In the genomic region with DNA sequence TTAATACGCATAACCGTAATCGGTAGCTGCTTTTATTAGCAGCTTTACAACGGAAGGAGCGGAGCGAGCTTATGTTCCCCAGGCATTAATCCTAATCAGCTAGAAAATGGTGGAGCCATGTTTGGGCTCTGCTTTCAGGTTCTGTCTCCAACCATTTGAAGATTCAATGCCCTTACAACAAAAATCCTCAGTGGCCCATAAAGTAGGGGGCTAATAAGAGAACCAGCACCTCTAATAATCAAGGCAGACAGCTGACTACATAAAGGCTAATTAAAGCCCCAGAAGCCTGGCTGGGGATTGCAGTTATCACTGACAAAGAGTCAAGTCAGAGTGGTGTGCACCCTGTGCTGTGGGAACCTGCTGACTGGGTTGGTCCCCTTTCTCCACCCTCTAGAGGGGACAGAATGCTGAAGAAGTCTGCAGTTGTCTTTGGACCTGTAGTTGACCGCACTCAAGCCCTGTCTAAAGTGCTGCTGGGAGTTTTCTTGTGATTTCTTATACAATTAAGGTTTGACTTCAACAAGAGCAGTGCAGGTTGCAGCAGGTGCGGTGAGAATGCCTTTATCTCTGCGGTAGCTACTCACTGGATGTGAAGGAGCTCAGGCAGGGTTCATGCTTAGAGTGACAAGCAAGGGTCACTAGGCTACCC, we compare ENCODE assay signal across 8 mouse cellular contexts. TPM values are rescaled to one million over a fixed set of nuclear protein-coding genes. Genes with fewer than 3 reads are reported as not detected.
A peak's percentile ranks its signal among the peaks of the same experiment; 100 is the strongest.
DNase-seq lines count a peak whose midpoint lies in the region; ATAC-seq lines count a peak whose summit lies in the region.

No protein-coding gene starts in this region.

- peak; percentile 44 for DNase-seq in cerebellum, adult 9-10 months
- no peak for DNase-seq in cerebellum, postnatal 10 days
- no peak for DNase-seq in lung, adult 18-20 months
- DNase-seq in liver, embryonic 13.5 days: no peak
- no peak for DNase-seq in urinary bladder, adult 2 months (ENCODE audit: low spot score)
- no peak for DNase-seq in adrenal gland, postnatal 10 days

- H3K4me3 ChIP-seq in lung, embryonic 16.5 days (ENCODE audit: low read length): no peak overlapping the region; the same call in 1 of the 2 replicates
- peak overlapping the region; percentile 73 for H3K4me3 ChIP-seq in liver, embryonic 13.5 days (replicated peaks)
- no peak overlapping the region; the same call in 1 of the 2 replicates for H3K4me3 ChIP-seq in stomach, embryonic 15.5 days (replicated peaks)

- peak overlapping the region; percentile 82 for H3K4me2 ChIP-seq in lung, embryonic 16.5 days (ENCODE audit: low read depth, low read length)
- H3K4me2 ChIP-seq in liver, embryonic 13.5 days: peak overlapping the region; percentile 97
- H3K4me2 ChIP-seq in stomach, embryonic 15.5 days: peak overlapping the region; percentile 85

- H3K4me1 ChIP-seq in lung, embryonic 16.5 days (replicated peaks; ENCODE audit: control insufficient read depth, insufficient read depth, low read length): peaks cover 23% of the 10 kb centered on the region
- H3K4me1 ChIP-seq in liver, embryonic 13.5 days (replicated peaks): peaks cover 40% of the 10 kb centered on the region
- peaks cover 11% of the 10 kb centered on the region for H3K4me1 ChIP-seq in stomach, embryonic 15.5 days

- peaks cover 11% of the 10 kb centered on the region for H3K36me3 ChIP-seq in lung, embryonic 16.5 days (ENCODE audit: control insufficient read depth, insufficient read depth, low read length)
- H3K36me3 ChIP-seq in liver, embryonic 13.5 days: peaks cover 25% of the 10 kb centered on the region
- peaks cover 16% of the 10 kb centered on the region; the same call in 1 of the 2 replicates for H3K36me3 ChIP-seq in stomach, embryonic 15.5 days

- no peaks in the 10 kb centered on the region for H3K9me3 ChIP-seq in lung, embryonic 16.5 days (ENCODE audit: control insufficient read depth, low read length)
- H3K9me3 ChIP-seq in liver, embryonic 13.5 days (replicated peaks): no peaks in the 10 kb centered on the region
- no peaks in the 10 kb centered on the region for H3K9me3 ChIP-seq in stomach, embryonic 15.5 days

- peak overlapping the region; percentile 90 for H3K9ac ChIP-seq in lung, embryonic 16.5 days (ENCODE audit: low read length)
- H3K9ac ChIP-seq in liver, embryonic 13.5 days: peak overlapping the region; percentile 79; the same call in 1 of the 2 replicates
- H3K9ac ChIP-seq in stomach, embryonic 15.5 days: no peak overlapping the region; the same call in 1 of the 2 replicates

- 55% methylated on average over 9 of the region's 9 CpGs for WGBS in lung, embryonic 16.5 days
- 48% methylated on average over 9 of the region's 9 CpGs for WGBS in liver, embryonic 13.5 days (ENCODE audit: insufficient replicate concordance)
- 51% methylated on average over 9 of the region's 9 CpGs for WGBS in stomach, embryonic 15.5 days

- no peaks in the 10 kb centered on the region for H3K27me3 ChIP-seq in lung, embryonic 16.5 days (ENCODE audit: control insufficient read depth, insufficient read depth, low read depth, low read length)
- peaks cover 13% of the 10 kb centered on the region for H3K27me3 ChIP-seq in liver, embryonic 13.5 days
- H3K27me3 ChIP-seq in stomach, embryonic 15.5 days (replicated peaks): no peaks in the 10 kb centered on the region

- no peak for ATAC-seq in lung, embryonic 16.5 days (ENCODE audit: low read depth)
- no peak for ATAC-seq in liver, embryonic 13.5 days (ENCODE audit: low read depth)
- no peak for ATAC-seq in stomach, embryonic 15.5 days (ENCODE audit: insufficient read depth, low FRiP score, low read depth)

- H3K27ac ChIP-seq in lung, embryonic 16.5 days (ENCODE audit: low read length): no peak overlapping the region
- no peak overlapping the region for H3K27ac ChIP-seq in liver, embryonic 13.5 days
- H3K27ac ChIP-seq in stomach, embryonic 15.5 days: no peak overlapping the region

RNA-seq across cellular contexts. Expression of a gene that starts 1.0 kb away (rescaled TPM):
- polyA plus RNA-seq in lung, embryonic 16.5 days (2015; fragmentation: Nextera tagmentation; extraction: Ambion mirVana): 61.8 and 67.0 TPM in 2 replicates
- polyA plus RNA-seq in liver, embryonic 13.5 days (2015; fragmentation: Nextera tagmentation; extraction: Ambion mirVana): 3.7 and 3.8 TPM in 2 replicates
- 27.8 and 29.8 TPM in 2 replicates for polyA plus RNA-seq in stomach, embryonic 15.5 days (2015; fragmentation: Nextera tagmentation; extraction: Ambion mirVana)
- polyA plus RNA-seq in urinary bladder, adult 2 months (2012; rRNA removed): 57.0 and 64.8 TPM in 2 replicates
- 10 to 100 TPM; 32.5 to 45.1 TPM for total RNA-seq in adrenal gland, postnatal 10 days (2021)

RNA-seq across cellular contexts. Expression of a gene that starts 5.5 kb away (rescaled TPM):
- 181 and 208 TPM in 2 replicates for polyA plus RNA-seq in lung, embryonic 16.5 days (2015; fragmentation: Nextera tagmentation; extraction: Ambion mirVana)
- polyA plus RNA-seq in liver, embryonic 13.5 days (2015; fragmentation: Nextera tagmentation; extraction: Ambion mirVana): 131 and 135 TPM in 2 replicates
- polyA plus RNA-seq in stomach, embryonic 15.5 days (2015; fragmentation: Nextera tagmentation; extraction: Ambion mirVana): 189 and 199 TPM in 2 replicates
- polyA plus RNA-seq in urinary bladder, adult 2 months (2012; rRNA removed): 90.1 and 108 TPM in 2 replicates
- 100 to 1,000 TPM; 129 to 132 TPM for total RNA-seq in adrenal gland, postnatal 10 days (2021)

RNA-seq across cellular contexts. Expression of a gene that starts 5.8 kb away (rescaled TPM):
- polyA plus RNA-seq in lung, embryonic 16.5 days (2015; fragmentation: Nextera tagmentation; extraction: Ambion mirVana): 78.0 and 81.5 TPM in 2 replicates
- polyA plus RNA-seq in liver, embryonic 13.5 days (2015; fragmentation: Nextera tagmentation; extraction: Ambion mirVana): 15.7 and 19.7 TPM in 2 replicates
- 69.0 and 81.8 TPM in 2 replicates for polyA plus RNA-seq in stomach, embryonic 15.5 days (2015; fragmentation: Nextera tagmentation; extraction: Ambion mirVana)
- polyA plus RNA-seq in urinary bladder, adult 2 months (2012; rRNA removed): 92.6 and 125 TPM in 2 replicates
- 10 to 100 TPM; 48.3 to 57.8 TPM for total RNA-seq in adrenal gland, postnatal 10 days (2021)

RNA-seq across cellular contexts. Expression of a gene that starts 6.0 kb away (rescaled TPM):
- 24.9 and 35.7 TPM in 2 replicates for polyA plus RNA-seq in lung, embryonic 16.5 days (2015; fragmentation: Nextera tagmentation; extraction: Ambion mirVana)
- 6.2 and 34.2 TPM in 2 replicates for polyA plus RNA-seq in liver, embryonic 13.5 days (2015; fragmentation: Nextera tagmentation; extraction: Ambion mirVana)
- polyA plus RNA-seq in stomach, embryonic 15.5 days (2015; fragmentation: Nextera tagmentation; extraction: Ambion mirVana): 24.2 and 37.0 TPM in 2 replicates
- 49.2 and 53.0 TPM in 2 replicates for polyA plus RNA-seq in urinary bladder, adult 2 months (2012; rRNA removed)
- 10 to 100 TPM in 1 of 2 experiments, 1 to 10 TPM in 1; 6.3 to 10.4 TPM for total RNA-seq in adrenal gland, postnatal 10 days (2021)

RNA-seq across cellular contexts. Expression of a gene that starts 16.2 kb away (rescaled TPM):
- polyA plus RNA-seq in lung, embryonic 16.5 days (2015; fragmentation: Nextera tagmentation; extraction: Ambion mirVana): 0.55 and 1.4 TPM in 2 replicates
- polyA plus RNA-seq in liver, embryonic 13.5 days (2015; fragmentation: Nextera tagmentation; extraction: Ambion mirVana): 0.06 and 0.12 TPM in 2 replicates
- 0.71 and 0.95 TPM in 2 replicates for polyA plus RNA-seq in stomach, embryonic 15.5 days (2015; fragmentation: Nextera tagmentation; extraction: Ambion mirVana)
- polyA plus RNA-seq in urinary bladder, adult 2 months (2012; rRNA removed): 5.1 and 5.5 TPM in 2 replicates
- 1 to 10 TPM; 3.0 to 4.7 TPM for total RNA-seq in adrenal gland, postnatal 10 days (2021)
